Mouse (Mus musculus) erythroblast, adult 5-6 weeks (primary cell): ENCODE measurements around the gene Olfr1264. TPM values are rescaled to one million over a fixed set of nuclear protein-coding genes. Genes with fewer than 3 reads are reported as not detected.

Experiments used
- ATAC-seq: replicated peaks from 2 replicates; pipeline ENCODE4 v1.8.0; 2016; ENCODE audit warnings: moderate number of reproducible peaks, mild to moderate bottlenecking, moderate TSS enrichment, inconsistent platforms; ENCODE audit not compliant: poor library complexity, low FRiP score, severe bottlenecking
- total RNA-seq, 2 experiments: library from RNA; stranded (forward) in 1 of 2; stranded (reverse) in 1 of 2; fragments of 150-400 nt in 1 of 2; fragments of 200-764, 138-1000 nt in 1 of 2; gene quantifications; 2 replicates each; pipeline versions ENCODE4 v1.2.3 to v1.2.4; 2015 to 2017; ENCODE audit warnings: low replicate concordance in 2 of 2

Gene Olfr1264
- total RNA-seq (2015; ENCODE audit: low replicate concordance) (not detected in 2 replicates), total RNA-seq (2017; ENCODE audit: low replicate concordance) (not detected in 2 replicates)

- ATAC-seq, result no peak
Measured at GRCm38 (mm10) chr2:90025477-90025876, at the start of gene Olfr1264. Gene Olfr1264 (minus strand): TSS chr2:90025577.

- no peak for ATAC-seq
Measured at GRCm38 (mm10) chr2:90070065-90070464, 44.7 kb upstream of the Olfr1264 start.

GRCm38 (mm10) chr2:90063494-90063893, 38.1 kb upstream of the Olfr1264 start, which contains the start of gene Olfr140:
Gene Olfr140 (minus strand): TSS chr2:90063594.
- ATAC-seq, result no peak

GRCm38 (mm10) chr2:90035037-90035436, 9.7 kb upstream of the Olfr1264 start, which contains the start of gene Olfr1265:
Gene Olfr1265 (plus strand): TSS chr2:90035337.
- ATAC-seq, result no peak

GRCm38 (mm10) chr2:90011831-90012230, 13.5 kb downstream of the Olfr1264 start, which contains the start of gene Olfr1263:
Gene Olfr1263 (plus strand): TSS chr2:90012131.
- ATAC-seq, result no peak

- no peak for ATAC-seq
Measured at GRCm38 (mm10) chr2:89999845-90000244, 25.5 kb downstream of the Olfr1264 start, which contains the start of gene Olfr1262. Gene Olfr1262 (plus strand): TSS chr2:90000145.

- no peak for ATAC-seq
Measured at GRCm38 (mm10) chr2:89990921-89991320, 34.5 kb downstream of the Olfr1264 start, which contains the start of gene Olfr1261. Gene Olfr1261 (plus strand): TSS chr2:89991221.

- no peak for ATAC-seq
Measured at GRCm38 (mm10) chr2:89977709-89978108, 47.7 kb downstream of the Olfr1264 start.

GRCm38 (mm10) chr2:89974184-89974583, 51.2 kb downstream of the Olfr1264 start, which contains the start of gene Olfr1260:
Gene Olfr1260 (plus strand): TSS chr2:89974340.
- ATAC-seq, result no peak

Other genes starting within 250 kb of the Olfr1264 start
- gene Olfr1254, start 232.0 kb downstream of the Olfr1264 start, total RNA-seq (2015; ENCODE audit: low replicate concordance), result not detected in 2 replicates
- not detected in 2 replicates for gene Olfr1254, start 232.0 kb downstream of the Olfr1264 start, total RNA-seq (2017; ENCODE audit: low replicate concordance)
- gene Olfr1255, start 213.5 kb downstream of the Olfr1264 start, total RNA-seq (2015; ENCODE audit: low replicate concordance), result not detected in 2 replicates
- gene Olfr1255, start 213.5 kb downstream of the Olfr1264 start, total RNA-seq (2017; ENCODE audit: low replicate concordance), result not detected in 2 replicates
- not detected in 2 replicates for gene Olfr1256, start 184.0 kb downstream of the Olfr1264 start, total RNA-seq (2015; ENCODE audit: low replicate concordance)
- not detected in 2 replicates for gene Olfr1256, start 184.0 kb downstream of the Olfr1264 start, total RNA-seq (2017; ENCODE audit: low replicate concordance)
- gene Olfr48, start 177.4 kb downstream of the Olfr1264 start, total RNA-seq (2015; ENCODE audit: low replicate concordance), result not detected in 2 replicates
- not detected in 2 replicates for gene Olfr48, start 177.4 kb downstream of the Olfr1264 start, total RNA-seq (2017; ENCODE audit: low replicate concordance)
- not detected in 2 replicates for gene Olfr1257, start 147.1 kb downstream of the Olfr1264 start, total RNA-seq (2015; ENCODE audit: low replicate concordance)
- gene Olfr1257, start 147.1 kb downstream of the Olfr1264 start, total RNA-seq (2017; ENCODE audit: low replicate concordance), result not detected in 2 replicates
- gene Olfr1258, start 98.3 kb downstream of the Olfr1264 start, total RNA-seq (2015; ENCODE audit: low replicate concordance), result not detected in 2 replicates
- gene Olfr1258, start 98.3 kb downstream of the Olfr1264 start, total RNA-seq (2017; ENCODE audit: low replicate concordance), result not detected in 2 replicates
- gene Olfr1259, start 76.9 kb downstream of the Olfr1264 start, total RNA-seq (2015; ENCODE audit: low replicate concordance), result not detected in 2 replicates
- 0.56 TPM in 1 of 2 replicates, not detected in the other for gene Olfr1259, start 76.9 kb downstream of the Olfr1264 start, total RNA-seq (2017; ENCODE audit: low replicate concordance)
- gene Olfr1260, start 51.2 kb downstream of the Olfr1264 start, total RNA-seq (2015; ENCODE audit: low replicate concordance), result not detected in 2 replicates
- not detected in 2 replicates for gene Olfr1260, start 51.2 kb downstream of the Olfr1264 start, total RNA-seq (2017; ENCODE audit: low replicate concordance)
- gene Olfr1261, start 34.4 kb downstream of the Olfr1264 start, total RNA-seq (2015; ENCODE audit: low replicate concordance), result not detected in 2 replicates
- 0.28 TPM in 1 of 2 replicates, not detected in the other for gene Olfr1261, start 34.4 kb downstream of the Olfr1264 start, total RNA-seq (2017; ENCODE audit: low replicate concordance)
- not detected in 2 replicates for gene Olfr1262, start 25.4 kb downstream of the Olfr1264 start, total RNA-seq (2015; ENCODE audit: low replicate concordance)
- not detected in 2 replicates for gene Olfr1262, start 25.4 kb downstream of the Olfr1264 start, total RNA-seq (2017; ENCODE audit: low replicate concordance)
- not detected in 2 replicates for gene Olfr1263, start 13.4 kb downstream of the Olfr1264 start, total RNA-seq (2015; ENCODE audit: low replicate concordance)
- gene Olfr1263, start 13.4 kb downstream of the Olfr1264 start, total RNA-seq (2017; ENCODE audit: low replicate concordance), result not detected in 2 replicates
- not detected in 2 replicates for gene Olfr1265, start 9.8 kb upstream of the Olfr1264 start, total RNA-seq (2015; ENCODE audit: low replicate concordance)
- not detected in 2 replicates for gene Olfr1265, start 9.8 kb upstream of the Olfr1264 start, total RNA-seq (2017; ENCODE audit: low replicate concordance)
- gene Olfr140, start 38.0 kb upstream of the Olfr1264 start, total RNA-seq (2015; ENCODE audit: low replicate concordance), result not detected in 2 replicates
- gene Olfr140, start 38.0 kb upstream of the Olfr1264 start, total RNA-seq (2017; ENCODE audit: low replicate concordance), result not detected in 2 replicates
- not detected in 2 replicates for gene Olfr1269, start 95.8 kb upstream of the Olfr1264 start, total RNA-seq (2015; ENCODE audit: low replicate concordance)
- not detected in 2 replicates for gene Olfr1269, start 95.8 kb upstream of the Olfr1264 start, total RNA-seq (2017; ENCODE audit: low replicate concordance)
- not detected in 2 replicates for gene Olfr32, start 116.7 kb upstream of the Olfr1264 start, total RNA-seq (2015; ENCODE audit: low replicate concordance)
- gene Olfr32, start 116.7 kb upstream of the Olfr1264 start, total RNA-seq (2017; ENCODE audit: low replicate concordance), result not detected in 2 replicates
- not detected in 2 replicates for gene Olfr1270, start 127.5 kb upstream of the Olfr1264 start, total RNA-seq (2015; ENCODE audit: low replicate concordance)
- not detected in 2 replicates for gene Olfr1270, start 127.5 kb upstream of the Olfr1264 start, total RNA-seq (2017; ENCODE audit: low replicate concordance)
- gene Olfr1506, start 198.9 kb upstream of the Olfr1264 start, total RNA-seq (2015; ENCODE audit: low replicate concordance), result 1.3 TPM in 1 of 2 replicates, not detected in the other
- 0.85 and 5.7 TPM in 2 replicates for gene Olfr1506, start 198.9 kb upstream of the Olfr1264 start, total RNA-seq (2017; ENCODE audit: low replicate concordance)
- gene Olfr142, start 232.0 kb upstream of the Olfr1264 start, total RNA-seq (2015; ENCODE audit: low replicate concordance), result not detected in 2 replicates
- gene Olfr142, start 232.0 kb upstream of the Olfr1264 start, total RNA-seq (2017; ENCODE audit: low replicate concordance), result not detected in 2 replicates
- gene Olfr1271, start 245.5 kb upstream of the Olfr1264 start, total RNA-seq (2015; ENCODE audit: low replicate concordance), result not detected in 2 replicates
- gene Olfr1271, start 245.5 kb upstream of the Olfr1264 start, total RNA-seq (2017; ENCODE audit: low replicate concordance), result not detected in 2 replicates